Mouse (Mus musculus): ENCODE results near the gene Cd72. TPM values are rescaled to one million over a fixed set of nuclear protein-coding genes. Genes with fewer than 3 reads are reported as not detected.
A peak's percentile ranks its signal among the peaks of the same experiment; 100 is the strongest.

Gene Cd72
- 2.6 and 4.8 TPM in 2 replicates for polyA plus RNA-seq (2014; fragmentation: Nextera tagmentation; extraction: Ambion mirVana)

DNA sequence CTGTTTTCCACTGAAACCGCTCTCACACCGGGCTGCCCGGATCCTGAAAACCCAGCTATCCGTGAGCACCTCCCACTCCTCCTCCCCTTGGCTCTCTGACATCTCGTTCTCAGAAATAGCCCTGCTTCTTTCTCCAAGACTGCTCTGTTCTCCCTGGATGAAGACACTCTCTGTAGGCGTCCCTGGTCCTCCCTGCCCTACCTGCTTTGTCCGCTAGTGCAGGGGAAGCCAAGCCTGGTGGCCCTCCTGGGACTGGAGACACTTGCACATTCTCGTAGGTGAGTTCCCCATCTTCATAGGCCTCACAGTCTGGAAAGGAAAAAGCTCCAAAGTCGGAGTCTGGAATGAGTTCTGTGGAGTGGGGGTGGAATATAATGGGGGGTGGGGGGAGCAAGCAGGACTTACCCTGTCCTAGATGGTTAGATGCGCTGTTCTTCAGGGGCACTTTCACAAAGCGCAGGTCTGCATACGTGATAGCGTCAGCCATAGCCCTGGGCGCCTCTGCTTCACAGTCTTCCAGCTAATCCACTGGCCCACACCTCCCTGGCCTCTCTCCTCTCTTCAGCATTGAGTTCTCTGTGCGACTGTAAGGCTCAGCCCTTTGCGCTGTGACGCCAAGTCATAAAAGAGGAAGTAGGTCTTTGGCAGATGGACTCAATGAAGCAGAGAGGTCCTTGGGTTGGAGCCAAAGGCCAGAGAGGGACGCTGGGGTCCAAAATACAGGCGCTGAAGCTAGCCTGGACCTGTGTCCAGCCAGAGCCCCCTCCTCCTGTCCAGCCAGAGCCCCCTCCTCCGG, at the start of gene Cd72:
TSS of gene Cd72 (minus strand) at position 588 of the 796 bp plus-strand sequence.
- Histone ChIP-seq H3K27ac (ENCODE audit: low read depth, low read length) (no peak within 1 kb of the TSS), H3K9me3 (ENCODE audit: control insufficient read depth, low read length) (no peaks in the 10 kb centered on the region), H3K9ac (ENCODE audit: low read length) (peak within 1 kb of the TSS; percentile 45), H3K4me3 (ENCODE audit: low read depth, low read length) (peak within 1 kb of the TSS; percentile 15), H3K36me3 (ENCODE audit: control insufficient read depth, insufficient read depth, low read length) (no peaks in the 10 kb centered on the region), H3K4me1 (replicated peaks; ENCODE audit: control insufficient read depth, insufficient read depth, low read length) (peaks cover 6% of the 10 kb centered on the region; the same call in 1 of the 2 replicates), H3K4me2 (ENCODE audit: low read depth, low read length, severe bottlenecking) (peak within 1 kb of the TSS; percentile 47), H3K27me3 (ENCODE audit: control insufficient read depth, insufficient read depth, low read length) (0 out of 2 replicates have a peak, but pooled peaks cover 2% of the 10 kb centered on the region)
- ATAC-seq (replicated peaks; ENCODE audit: low FRiP score) (no peak), DNase-seq (ENCODE audit: low spot score) (no peak)
- 33% methylated on average over 20 of the region's 20 CpGs for WGBS

DNA sequence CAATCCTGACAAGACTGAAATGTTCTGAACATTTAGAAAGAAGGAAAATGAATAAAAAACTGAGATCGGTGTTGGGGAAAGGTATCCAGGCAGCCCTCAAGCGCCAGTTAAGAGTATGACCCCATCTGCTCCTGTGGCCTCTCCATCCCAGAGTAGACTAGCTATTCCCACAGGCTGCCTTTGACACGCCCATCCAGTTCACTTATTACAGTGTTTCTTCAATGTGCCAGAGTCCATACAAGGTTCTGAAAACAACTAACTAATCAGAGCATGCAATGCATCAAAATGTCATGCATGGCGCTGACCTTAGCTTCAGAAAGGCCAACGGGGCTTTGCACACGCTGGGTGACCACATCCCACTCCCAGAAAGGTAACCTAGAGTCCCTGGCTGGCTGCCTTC, 49.1 kb upstream of the Cd72 start:
- Histone ChIP-seq H3K27me3 (ENCODE audit: control insufficient read depth, insufficient read depth, low read length) (peaks cover 3% of the 10 kb centered on the region), H3K27ac (ENCODE audit: low read depth, low read length) (no peak overlapping the region), H3K4me2 (ENCODE audit: low read depth, low read length, severe bottlenecking) (no peak overlapping the region), H3K9me3 (ENCODE audit: control insufficient read depth, low read length) (no peaks in the 10 kb centered on the region), H3K4me1 (replicated peaks; ENCODE audit: control insufficient read depth, insufficient read depth, low read length) (peaks cover 6% of the 10 kb centered on the region; the same call in 1 of the 2 replicates), H3K9ac (ENCODE audit: low read length) (no peak overlapping the region), H3K36me3 (ENCODE audit: control insufficient read depth, insufficient read depth, low read length) (no peaks in the 10 kb centered on the region), H3K4me3 (ENCODE audit: low read depth, low read length) (no peak overlapping the region)
- ATAC-seq (replicated peaks; ENCODE audit: low FRiP score) = no peak
- 84% methylated on average over 6 of the region's 6 CpGs for WGBS
- DNase-seq (ENCODE audit: low spot score) = no peak

DNA sequence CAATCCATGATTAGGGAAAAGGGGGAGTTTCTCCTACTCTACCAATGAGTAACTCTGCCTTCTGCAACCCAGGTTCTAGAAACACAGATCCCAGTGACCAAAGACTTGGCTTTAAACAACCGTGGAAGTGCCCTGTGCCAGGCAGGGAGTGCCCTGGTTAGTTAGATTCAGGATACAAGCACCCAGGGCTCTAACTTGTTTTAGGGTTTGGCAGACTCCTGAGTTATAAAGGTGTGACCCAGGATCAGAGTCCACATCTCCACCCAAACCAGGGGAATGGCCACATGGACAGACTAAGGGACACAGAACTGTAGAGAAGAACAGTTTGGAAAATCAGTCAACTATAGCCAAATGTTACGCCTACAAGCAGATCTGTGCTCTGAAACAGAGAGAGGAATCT, 48.6 kb upstream of the Cd72 start:
- Histone ChIP-seq H3K9me3 (ENCODE audit: control insufficient read depth, low read length) (no peaks in the 10 kb centered on the region), H3K4me1 (replicated peaks; ENCODE audit: control insufficient read depth, insufficient read depth, low read length) (peaks cover 8% of the 10 kb centered on the region; the same call in 1 of the 2 replicates), H3K4me2 (ENCODE audit: low read depth, low read length, severe bottlenecking) (no peak overlapping the region), H3K4me3 (ENCODE audit: low read depth, low read length) (no peak overlapping the region), H3K9ac (ENCODE audit: low read length) (no peak overlapping the region), H3K27ac (ENCODE audit: low read depth, low read length) (no peak overlapping the region), H3K27me3 (ENCODE audit: control insufficient read depth, insufficient read depth, low read length) (peaks cover 3% of the 10 kb centered on the region), H3K36me3 (ENCODE audit: control insufficient read depth, insufficient read depth, low read length) (no peaks in the 10 kb centered on the region)
- no peak for DNase-seq (ENCODE audit: low spot score)
- no peak for ATAC-seq (replicated peaks; ENCODE audit: low FRiP score)
- WGBS = 79% methylated on average over 2 of the region's 2 CpGs

DNA sequence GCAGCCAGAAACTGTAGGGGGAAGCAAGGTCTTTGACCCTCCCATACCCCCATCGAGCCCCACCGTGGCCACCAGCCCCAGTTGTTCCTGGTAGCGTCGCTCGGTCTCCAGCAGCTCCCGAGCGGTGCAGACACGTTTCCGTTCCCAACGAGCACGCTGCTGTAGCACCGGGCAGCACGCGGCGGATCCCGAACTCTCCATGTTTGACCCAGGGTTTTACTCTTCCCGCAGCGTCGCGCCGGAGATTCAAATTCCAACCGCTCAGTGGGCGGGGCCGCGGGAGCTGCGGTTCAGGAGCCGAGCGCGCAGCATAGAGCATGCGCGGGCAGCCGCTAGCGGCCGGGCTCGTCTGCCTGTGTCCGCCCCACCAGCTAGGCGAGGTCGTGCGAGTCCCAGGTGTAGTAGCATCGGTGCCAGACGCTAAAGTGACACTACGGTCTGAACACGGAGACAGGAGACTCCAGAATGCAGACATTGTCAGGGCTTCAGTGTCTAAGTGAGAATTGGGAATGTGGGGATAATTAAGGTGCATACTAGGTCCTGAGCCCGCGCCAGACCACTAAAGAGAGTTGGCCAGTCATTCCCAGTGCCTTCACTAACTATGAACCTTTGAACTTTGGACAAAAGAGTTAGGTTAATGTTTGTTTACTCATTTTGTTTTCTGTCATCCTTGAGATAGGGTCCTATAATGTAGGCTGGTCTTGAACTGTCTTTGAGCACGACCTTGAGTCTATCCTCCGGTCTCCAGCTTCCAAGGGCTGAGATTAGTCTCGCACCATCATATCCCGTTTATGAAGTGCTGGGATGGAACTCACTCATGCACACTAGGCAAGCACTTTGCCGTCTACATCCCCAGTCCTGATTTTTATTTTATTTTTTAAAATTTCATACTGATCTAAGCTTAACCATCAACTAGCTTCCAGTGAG, 45.2 kb upstream of the Cd72 start, which contains the start of gene Arhgef39:
TSS of gene Arhgef39 (minus strand) at position 289 of the 927 bp plus-strand sequence.
- Histone ChIP-seq H3K27me3 (ENCODE audit: control insufficient read depth, insufficient read depth, low read length) (no peaks in the 10 kb centered on the region; the same call in 1 of the 2 replicates), H3K9me3 (ENCODE audit: control insufficient read depth, low read length) (no peaks in the 10 kb centered on the region), H3K4me1 (replicated peaks; ENCODE audit: control insufficient read depth, insufficient read depth, low read length) (peaks cover 14% of the 10 kb centered on the region; the same call in 1 of the 2 replicates), H3K27ac (ENCODE audit: low read depth, low read length) (no peak within 1 kb of the TSS), H3K9ac (ENCODE audit: low read length) (peak within 1 kb of the TSS; percentile 72), H3K4me2 (ENCODE audit: low read depth, low read length, severe bottlenecking) (peak within 1 kb of the TSS; percentile 69), H3K36me3 (ENCODE audit: control insufficient read depth, insufficient read depth, low read length) (peaks cover 2% of the 10 kb centered on the region; the same call in 1 of the 2 replicates), H3K4me3 (ENCODE audit: low read depth, low read length) (peak within 1 kb of the TSS; percentile 54)
- ATAC-seq (replicated peaks; ENCODE audit: low FRiP score) = peak; percentile 91
- DNase-seq (ENCODE audit: low spot score) = peak; percentile 91
- WGBS = 7% methylated on average over 50 of the region's 50 CpGs

DNA sequence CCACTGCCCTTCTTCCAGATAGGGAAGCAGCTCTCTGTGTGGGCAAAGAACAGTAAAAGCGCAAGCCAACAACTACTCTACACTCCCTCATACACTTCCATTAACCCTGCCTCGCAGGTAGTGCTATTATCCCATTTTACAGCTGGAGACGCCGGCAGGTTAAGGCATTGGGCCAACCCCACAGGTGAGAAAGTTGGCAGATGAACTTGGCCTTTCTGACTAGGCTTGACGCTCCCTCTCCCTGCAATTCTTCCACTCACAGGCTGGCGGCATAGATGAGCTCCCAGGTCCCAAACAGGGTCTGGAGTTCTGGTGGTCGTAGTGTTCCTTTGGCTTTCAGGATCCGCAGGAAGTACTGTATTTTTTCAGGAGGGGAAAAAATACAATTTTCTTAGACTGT, 44.6 kb upstream of the Cd72 start:
- H3K4me1 ChIP-seq (replicated peaks; ENCODE audit: control insufficient read depth, insufficient read depth, low read length) = peaks cover 19% of the 10 kb centered on the region; the same call in 1 of the 2 replicates
- no peak overlapping the region for H3K27ac ChIP-seq (ENCODE audit: low read depth, low read length)
- DNase-seq (ENCODE audit: low spot score) (peak; percentile 75), ATAC-seq (replicated peaks; ENCODE audit: low FRiP score) (peak; percentile 38)
- WGBS = 13% methylated on average over 8 of the region's 8 CpGs
- no peaks in the 10 kb centered on the region for H3K9me3 ChIP-seq (ENCODE audit: control insufficient read depth, low read length)
- peak overlapping the region; percentile 72 for H3K9ac ChIP-seq (ENCODE audit: low read length)
- H3K36me3 ChIP-seq (ENCODE audit: control insufficient read depth, insufficient read depth, low read length) = peaks cover 2% of the 10 kb centered on the region; the same call in 1 of the 2 replicates
- no peaks in the 10 kb centered on the region; the same call in 1 of the 2 replicates for H3K27me3 ChIP-seq (ENCODE audit: control insufficient read depth, insufficient read depth, low read length)
- H3K4me3 ChIP-seq (ENCODE audit: low read depth, low read length) = peak overlapping the region; percentile 54
- peak overlapping the region; percentile 69 for H3K4me2 ChIP-seq (ENCODE audit: low read depth, low read length, severe bottlenecking)

DNA sequence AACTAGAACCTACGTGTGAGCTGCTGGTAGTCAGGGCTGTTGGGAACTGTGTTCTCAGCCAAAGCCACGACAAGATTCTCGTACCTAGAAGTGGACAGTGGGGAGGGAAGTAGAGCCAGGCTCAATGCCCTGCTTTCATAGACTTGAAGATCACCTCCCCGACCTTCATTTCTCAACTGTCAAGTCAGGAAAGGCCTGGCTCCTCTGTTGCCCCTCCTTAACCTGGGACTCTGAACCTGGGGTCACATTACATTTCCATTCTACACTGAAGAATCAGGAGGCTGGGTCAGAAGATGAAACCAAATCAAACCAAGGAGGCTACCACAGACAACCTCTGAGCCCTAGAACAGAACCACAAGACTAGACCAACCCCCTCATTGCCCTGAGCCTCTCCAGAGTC, 43.5 kb upstream of the Cd72 start:
- WGBS = 85% methylated on average over 4 of the region's 4 CpGs
- Histone ChIP-seq H3K4me2 (ENCODE audit: low read depth, low read length, severe bottlenecking) (peak overlapping the region; percentile 69), H3K9me3 (ENCODE audit: control insufficient read depth, low read length) (no peaks in the 10 kb centered on the region), H3K27me3 (ENCODE audit: control insufficient read depth, insufficient read depth, low read length) (no peaks in the 10 kb centered on the region; the same call in 1 of the 2 replicates), H3K4me1 (replicated peaks; ENCODE audit: control insufficient read depth, insufficient read depth, low read length) (peaks cover 20% of the 10 kb centered on the region; the same call in 1 of the 2 replicates), H3K9ac (ENCODE audit: low read length) (peak overlapping the region; percentile 72), H3K36me3 (ENCODE audit: control insufficient read depth, insufficient read depth, low read length) (peaks cover 2% of the 10 kb centered on the region; the same call in 1 of the 2 replicates), H3K27ac (ENCODE audit: low read depth, low read length) (no peak overlapping the region), H3K4me3 (ENCODE audit: low read depth, low read length) (peak overlapping the region; percentile 54; the same call in 1 of the 2 replicates)
- ATAC-seq (replicated peaks; ENCODE audit: low FRiP score) (no peak), DNase-seq (ENCODE audit: low spot score) (no peak)

DNA sequence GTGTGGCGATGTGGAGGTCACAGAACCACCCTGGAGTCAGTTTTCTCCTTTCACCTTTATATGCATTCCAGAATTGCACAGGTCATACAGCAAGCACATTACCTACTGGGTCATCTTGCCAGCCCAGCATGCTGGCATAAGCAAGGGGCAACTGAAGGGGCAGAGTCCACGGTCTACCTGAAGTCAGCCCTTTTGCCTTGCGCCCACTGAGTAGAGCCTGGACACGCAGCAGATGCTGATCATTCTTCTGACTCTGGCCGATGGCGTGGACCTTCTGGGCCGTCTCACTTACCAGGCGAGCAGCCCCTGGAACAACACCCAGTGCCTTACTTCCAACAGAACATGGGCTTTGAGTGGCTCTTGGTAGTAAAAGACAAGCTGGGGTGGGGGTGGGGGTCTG, 43.0 kb upstream of the Cd72 start:
- no peak overlapping the region for H3K4me3 ChIP-seq (ENCODE audit: low read depth, low read length)

DNA sequence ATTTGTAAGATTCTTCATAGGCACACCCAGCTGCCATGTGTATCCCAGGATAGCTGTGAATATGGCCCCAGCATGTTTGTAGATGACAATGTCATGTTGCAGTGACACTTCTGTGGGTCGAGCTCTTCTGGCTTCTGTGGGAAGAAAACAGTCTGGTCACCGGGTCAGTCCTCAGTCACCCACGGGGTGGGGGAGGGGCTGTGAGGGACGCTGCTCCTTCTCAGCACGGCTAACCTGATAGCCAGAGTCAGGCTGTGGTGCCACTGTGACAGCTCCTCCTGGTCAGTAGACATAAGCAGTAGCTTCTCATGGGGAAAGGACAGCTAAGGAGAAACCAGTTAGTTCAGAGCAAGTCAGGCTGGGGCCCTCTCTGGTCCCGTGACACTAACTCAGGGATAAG, 42.2 kb upstream of the Cd72 start:
- no peak for DNase-seq (ENCODE audit: low spot score)
- Histone ChIP-seq H3K27ac (ENCODE audit: low read depth, low read length) (no peak overlapping the region), H3K4me1 (replicated peaks; ENCODE audit: control insufficient read depth, insufficient read depth, low read length) (peaks cover 20% of the 10 kb centered on the region; the same call in 1 of the 2 replicates)

More for the DNA sequence above, 43.0 kb upstream of the Cd72 start:
- Histone ChIP-seq H3K9me3 (ENCODE audit: control insufficient read depth, low read length) (no peaks in the 10 kb centered on the region), H3K4me2 (ENCODE audit: low read depth, low read length, severe bottlenecking) (no peak overlapping the region; the same call in 1 of the 2 replicates), H3K27me3 (ENCODE audit: control insufficient read depth, insufficient read depth, low read length) (no peaks in the 10 kb centered on the region; the same call in 1 of the 2 replicates), H3K4me1 (replicated peaks; ENCODE audit: control insufficient read depth, insufficient read depth, low read length) (peaks cover 20% of the 10 kb centered on the region; the same call in 1 of the 2 replicates), H3K9ac (ENCODE audit: low read length) (no peak overlapping the region), H3K27ac (ENCODE audit: low read depth, low read length) (no peak overlapping the region), H3K36me3 (ENCODE audit: control insufficient read depth, insufficient read depth, low read length) (peaks cover 2% of the 10 kb centered on the region; the same call in 1 of the 2 replicates)
- DNase-seq (ENCODE audit: low spot score) = no peak
- no peak for ATAC-seq (replicated peaks; ENCODE audit: low FRiP score)
- WGBS = 93% methylated on average over 8 of the region's 8 CpGs

More for the DNA sequence above, 42.2 kb upstream of the Cd72 start:
- no peak overlapping the region for H3K9ac ChIP-seq (ENCODE audit: low read length)
- no peaks in the 10 kb centered on the region; the same call in 1 of the 2 replicates for H3K27me3 ChIP-seq (ENCODE audit: control insufficient read depth, insufficient read depth, low read length)
- ATAC-seq (replicated peaks; ENCODE audit: low FRiP score) = no peak
- H3K4me3 ChIP-seq (ENCODE audit: low read depth, low read length) = no peak overlapping the region
- WGBS = 47% methylated on average over 6 of the region's 6 CpGs
- peaks cover 2% of the 10 kb centered on the region; the same call in 1 of the 2 replicates for H3K36me3 ChIP-seq (ENCODE audit: control insufficient read depth, insufficient read depth, low read length)
- H3K9me3 ChIP-seq (ENCODE audit: control insufficient read depth, low read length) = no peaks in the 10 kb centered on the region
- no peak overlapping the region for H3K4me2 ChIP-seq (ENCODE audit: low read depth, low read length, severe bottlenecking)

All from forebrain, embryonic 11.5 days (tissue).